Mouse (Mus musculus): ENCODE data around the gene Cpd. TPM values are rescaled to one million over a fixed set of nuclear protein-coding genes. Genes with fewer than 3 reads are reported as not detected.

Gene Cpd
- total and polyA plus RNA-seq, 3 experiments = 11.2 to 28.5 (median 27.7) TPM

GRCm38 (mm10) chr11:76739125-76739524 is 107.7 kb downstream of the Cpd start:
- TF ChIP-seq ZMIZ1 (IDR thresholded peaks at IDR 0.05; ENCODE audit: low read depth, low read length) = no peak
- TF ChIP-seq TCF12 (IDR thresholded peaks at IDR 0.05; ENCODE audit: low read depth, low read length) = no peak
- no peak for TF ChIP-seq GABPA (IDR thresholded peaks at IDR 0.05; ENCODE audit: insufficient replicate concordance, low read depth, low read length)
- TF ChIP-seq EP300 (IDR thresholded peaks at IDR 0.05; ENCODE audit: low read length) = no peak
- no peak for TF ChIP-seq KAT2A (IDR thresholded peaks at IDR 0.05; ENCODE audit: insufficient replicate concordance, low read length)
- TF ChIP-seq CHD2 (IDR thresholded peaks at IDR 0.05; ENCODE audit: low read length) = no peak
- no peak for TF ChIP-seq USF2 (conservative IDR thresholded peaks at IDR 0.05; ENCODE audit: low read depth, low read length)
- TF ChIP-seq ETS1 (conservative IDR thresholded peaks at IDR 0.05; ENCODE audit: low read depth, low read length) = no peak
- no peak for TF ChIP-seq USF1 (IDR thresholded peaks at IDR 0.05; ENCODE audit: low read depth, low read length)
- TF ChIP-seq CHD1 (IDR thresholded peaks at IDR 0.05; ENCODE audit: low read depth, low read length) = no peak
- no peak for TF ChIP-seq MAFK (IDR thresholded peaks at IDR 0.05; ENCODE audit: insufficient replicate concordance, low read length)
- no peak for TF ChIP-seq MYC (IDR thresholded peaks at IDR 0.05; ENCODE audit: low read depth, low read length)
- TF ChIP-seq RAD21 (IDR thresholded peaks at IDR 0.05; ENCODE audit: low read depth, low read length) = peak; percentile 20
- TF ChIP-seq SIN3A (IDR thresholded peaks at IDR 0.05; ENCODE audit: low read length) = no peak
- TF ChIP-seq MAZ (IDR thresholded peaks at IDR 0.05; ENCODE audit: low read depth, low read length) = no peak
- no peak for TF ChIP-seq JUN (IDR thresholded peaks at IDR 0.05; ENCODE audit: insufficient read depth, low read depth, low read length)
- peak; percentile 61 for TF ChIP-seq SMC3 (IDR thresholded peaks at IDR 0.05; ENCODE audit: low read depth, low read length)
- TF ChIP-seq ELF1 (IDR thresholded peaks at IDR 0.05; ENCODE audit: low read depth, low read length) = no peak
- TF ChIP-seq JUND (conservative IDR thresholded peaks at IDR 0.05; ENCODE audit: low read depth, low read length) = no peak; the same call in 1 of the 2 replicates
- TF ChIP-seq CTCF (conservative IDR thresholded peaks at IDR 0.05 in 1 of 2, IDR thresholded peaks at IDR 0.05 in 1 of 2; ENCODE audit: low read depth in 2 of 2, low read length in 2 of 2) = peak; percentile 42 to 71
- TF ChIP-seq TBP (conservative IDR thresholded peaks at IDR 0.05; ENCODE audit: low read depth, low read length) = no peak
- TF ChIP-seq ZNF384 (IDR thresholded peaks at IDR 0.05; ENCODE audit: low read depth, low read length) = no peak
- no peak for TF ChIP-seq MXI1 (IDR thresholded peaks at IDR 0.05; ENCODE audit: low read depth, low read length)
- no peak for TF ChIP-seq PAX5 (IDR thresholded peaks at IDR 0.05; ENCODE audit: low read length)
- TF ChIP-seq POLR2AphosphoS2 (IDR thresholded peaks at IDR 0.05; ENCODE audit: low read depth, low read length) = no peak
- TF ChIP-seq ZC3H11A (IDR thresholded peaks at IDR 0.05; ENCODE audit: low read depth, low read length) = no peak
- Histone ChIP-seq H3K79me2 (replicated peaks; ENCODE audit: control insufficient read depth, extremely low read depth, insufficient read depth, poor library complexity, severe bottlenecking) (no peaks in the 10 kb centered on the region), H3K27me3 (replicated peaks) (no peaks in the 10 kb centered on the region), H3K4me3 (replicated peaks in 1 of 3; ENCODE audit: low read depth in 2 of 3, low read length in 2 of 3, poor library complexity in 1 of 3) (no peak overlapping the region), H3K4me2 (ENCODE audit: insufficient read depth, low read depth, poor library complexity, severe bottlenecking) (no peak overlapping the region), H3K36me3 (replicated peaks in 1 of 2; ENCODE audit: control insufficient read depth in 1 of 2, insufficient read depth in 1 of 2, low read length in 1 of 2) (peaks cover 31 to 84% of the 10 kb centered on the region in 2 experiments), H3K9ac (ENCODE audit: insufficient read depth, low read depth) (no peak overlapping the region), H3K4me1 (ENCODE audit: control insufficient read depth in 1 of 2, insufficient read depth in 2 of 2) (peaks cover 13 to 24% of the 10 kb centered on the region in 2 experiments), H3K27ac (ENCODE audit: insufficient read depth, low read depth) (no peak overlapping the region), H3K9me3 (replicated peaks; ENCODE audit: low read length) (no peaks in the 10 kb centered on the region)
- in situ Hi-C loops (cut with MboI; ENCODE audit: low pct_ligation_motif_present, low pct_unique_long_range_greater_than_20kb, low sequenced_read_pairs) = no loop called here
- peak; percentile 48 for DNase-seq (ENCODE audit: extremely low read depth)
- dilution Hi-C loops (cut with MboI; ENCODE audit: extremely low pct_ligation_motif_present, extremely low pct_unique_long_range_greater_than_20kb, low sequenced_read_pairs) = no loop called here

All from CH12.LX (cell line).